Mouse (Mus musculus) kidney, postnatal 0 days (tissue): ENCODE measurements around the gene Zdhhc17. TPM values are rescaled to one million over a fixed set of nuclear protein-coding genes. Genes with fewer than 3 reads are reported as not detected.

ENCODE experiments used
- ATAC-seq: fragments of 200-750 bp; cut with Nextera tagmentation; replicated peaks from 2 replicates; pipeline ENCODE4 v1.8.0; 2017; ENCODE audit warnings: low read depth, moderate number of reproducible peaks, moderate TSS enrichment, moderate library complexity; ENCODE audit not compliant: low FRiP score
- DNase-seq: peaks from one replicate; pipeline ENCODE4 v3.0.0-alpha.2; 2016; ENCODE audit warnings: low spot score
- H3K27ac ChIP-seq: fragments of 300-500 bp; sonication (generic); 2 replicates; pipeline ENCODE4 v1.5.1; 2014; ENCODE audit warnings: mild to moderate bottlenecking
- H3K27me3 ChIP-seq: fragments of 300-500 bp; sonication (generic); 2 replicates; pipeline ENCODE4 v1.6.1; 2014; ENCODE audit warnings: low read length, mixed read lengths; ENCODE audit not compliant: insufficient read depth
- H3K36me3 ChIP-seq: fragments of 300-500 bp; sonication (generic); 2 replicates; pipeline ENCODE4 v1.6.1; 2014; ENCODE audit warnings: low read length, mixed read lengths; ENCODE audit not compliant: insufficient read depth
- H3K4me1 ChIP-seq: fragments of 300-500 bp; sonication (generic); replicated peaks from 2 replicates; pipeline ENCODE4 v1.6.1; 2014; ENCODE audit warnings: antibody characterized with exemption, low read length, mixed read lengths; ENCODE audit not compliant: insufficient read depth
- H3K4me2 ChIP-seq: fragments of 300-500 bp; sonication (generic); 2 replicates; pipeline ENCODE4 v1.6.1; 2014; ENCODE audit warnings: mild to moderate bottlenecking, low read length, moderate library complexity, mixed read lengths
- H3K4me3 ChIP-seq: fragments of 300-500 bp; sonication (generic); replicated peaks from 2 replicates; pipeline ENCODE4 v1.5.1; 2014; ENCODE audit warnings: low read depth, low read length
- H3K9ac ChIP-seq: fragments of 300-500 bp; sonication (generic); 2 replicates; pipeline ENCODE4 v1.6.1; 2014; ENCODE audit warnings: low read depth, low read length
- H3K9me3 ChIP-seq: fragments of 300-500 bp; sonication (generic); replicated peaks from 2 replicates; pipeline ENCODE4 v1.6.1; 2016; ENCODE audit warnings: low read length, inconsistent platforms, mixed read lengths
- CTCF ChIP-seq: IDR thresholded peaks from 2 replicates; pipeline ENCODE4 v1.5.1; 2016; ENCODE audit warnings: antibody characterized with exemption, low read depth, mild to moderate bottlenecking, moderate library complexity
- WGBS: fragments of 180-500 bp; shearing (Covaris S2); extraction: QIAGEN DNeasy Blood & Tissue Kit; methylation state at CpG from one replicate; pipeline ENCODE4 v1.1.7; 2014; 5-methylcytosine and 5-hydroxymethylcytosine counted together
- polyA plus RNA-seq: library from polyadenylated mRNA; unstranded; fragments of >200 nt; fragmentation: Nextera tagmentation; extraction: Ambion mirVana; gene quantifications from 2 replicates; pipeline ENCODE4 v1.2.1, GENCODE M21; 2015

The Zdhhc17 gene
- polyA plus RNA-seq, 1 experiment from 2014 or later = 18.1 TPM

DNA sequence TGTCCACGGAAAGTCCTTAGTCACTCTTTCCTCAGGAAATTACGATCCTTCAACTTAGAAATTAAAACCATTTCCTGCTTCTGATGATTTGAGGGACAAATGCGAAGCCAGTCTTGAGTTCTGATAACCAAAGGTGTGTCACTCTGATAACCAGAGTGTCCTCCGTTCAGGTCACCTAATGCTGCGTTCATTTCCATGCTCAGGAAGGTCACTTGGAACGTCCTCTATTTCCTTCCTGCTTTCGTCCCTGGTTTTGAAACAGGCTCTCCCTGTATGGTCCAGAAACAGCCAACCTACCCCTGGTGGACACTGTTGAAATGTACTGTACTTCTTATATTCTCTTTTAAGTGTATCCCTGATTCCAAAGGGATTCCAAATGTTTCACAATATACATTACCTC is 74.3 kb downstream of the Zdhhc17 start:
- no peaks in the 10 kb centered on the region for H3K9me3 ChIP-seq

DNA sequence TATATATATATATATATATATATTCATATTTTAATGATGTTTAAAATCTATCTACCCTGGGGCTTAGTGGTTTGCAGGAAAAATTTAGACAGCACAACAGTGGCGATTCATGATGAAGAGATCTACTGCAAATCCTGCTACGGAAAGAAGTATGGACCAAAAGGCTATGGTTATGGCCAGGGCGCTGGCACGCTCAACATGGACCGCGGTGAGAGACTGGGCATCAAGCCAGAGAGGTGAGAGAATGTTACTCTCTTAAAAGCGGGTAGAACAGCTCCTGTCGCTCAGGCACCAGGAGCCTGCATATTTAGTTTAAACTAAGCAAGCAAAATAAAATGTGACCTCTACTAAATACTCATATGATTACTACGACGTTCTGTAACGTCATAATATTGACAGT is 74.9 kb downstream of the Zdhhc17 start:
- TF ChIP-seq CTCF = no peak
- no peak overlapping the region for H3K9ac ChIP-seq
- 0 out of 2 replicates have a peak, but pooled peaks cover 13% of the 10 kb centered on the region for H3K36me3 ChIP-seq

More for the DNA sequence above, 74.3 kb downstream of the Zdhhc17 start:
- no peaks in the 10 kb centered on the region for H3K4me1 ChIP-seq
- no peaks in the 10 kb centered on the region for H3K27me3 ChIP-seq
- DNase-seq (peak; percentile 46), ATAC-seq (no peak)
- no peak overlapping the region for H3K27ac ChIP-seq
- no peak overlapping the region for H3K4me3 ChIP-seq
- WGBS = 51% methylated on average over 7 of the region's 7 CpGs
- H3K9ac ChIP-seq = no peak overlapping the region
- no peak overlapping the region for H3K4me2 ChIP-seq
- peak; percentile 48 for TF ChIP-seq CTCF
- 0 out of 2 replicates have a peak, but pooled peaks cover 13% of the 10 kb centered on the region for H3K36me3 ChIP-seq

DNA sequence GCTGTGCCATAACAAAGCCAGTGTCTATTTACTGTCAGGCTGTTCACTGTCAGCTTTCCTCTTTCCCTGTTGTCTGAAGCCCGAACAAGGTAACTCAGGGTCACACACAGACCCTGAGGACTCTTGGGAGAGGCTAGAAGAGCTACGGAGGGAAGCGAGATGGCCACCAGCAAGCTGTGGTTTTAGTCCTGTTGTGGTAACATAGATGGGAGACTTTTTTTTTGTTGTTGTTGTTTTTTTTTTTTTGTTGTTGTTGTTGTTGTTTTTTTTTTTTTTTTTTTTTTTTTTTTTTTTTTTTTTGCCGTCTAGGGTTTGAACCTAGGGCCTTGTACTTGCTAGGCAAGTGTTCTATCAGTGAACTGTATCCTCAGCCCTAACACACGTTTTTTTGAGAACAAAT is 76.4 kb downstream of the Zdhhc17 start:
- no peak overlapping the region for H3K9ac ChIP-seq
- WGBS = 79% methylated on average over 5 of the region's 5 CpGs
- 0 out of 2 replicates have a peak, but pooled peaks cover 9% of the 10 kb centered on the region for H3K36me3 ChIP-seq
- H3K9me3 ChIP-seq = no peaks in the 10 kb centered on the region
- DNase-seq = no peak
- no peak for TF ChIP-seq CTCF
- no peaks in the 10 kb centered on the region for H3K4me1 ChIP-seq
- no peak overlapping the region for H3K27ac ChIP-seq
- H3K27me3 ChIP-seq = no peaks in the 10 kb centered on the region
- no peak overlapping the region for H3K4me3 ChIP-seq
- no peak for ATAC-seq
- H3K4me2 ChIP-seq = no peak overlapping the region

More for the DNA sequence above, 74.9 kb downstream of the Zdhhc17 start:
- WGBS = 82% methylated on average over 11 of the region's 11 CpGs
- no peaks in the 10 kb centered on the region for H3K4me1 ChIP-seq
- no peaks in the 10 kb centered on the region for H3K27me3 ChIP-seq
- H3K27ac ChIP-seq = no peak overlapping the region
- H3K9me3 ChIP-seq = no peaks in the 10 kb centered on the region
- no peak overlapping the region for H3K4me3 ChIP-seq
- ATAC-seq = no peak
- DNase-seq = no peak
- H3K4me2 ChIP-seq = no peak overlapping the region

DNA sequence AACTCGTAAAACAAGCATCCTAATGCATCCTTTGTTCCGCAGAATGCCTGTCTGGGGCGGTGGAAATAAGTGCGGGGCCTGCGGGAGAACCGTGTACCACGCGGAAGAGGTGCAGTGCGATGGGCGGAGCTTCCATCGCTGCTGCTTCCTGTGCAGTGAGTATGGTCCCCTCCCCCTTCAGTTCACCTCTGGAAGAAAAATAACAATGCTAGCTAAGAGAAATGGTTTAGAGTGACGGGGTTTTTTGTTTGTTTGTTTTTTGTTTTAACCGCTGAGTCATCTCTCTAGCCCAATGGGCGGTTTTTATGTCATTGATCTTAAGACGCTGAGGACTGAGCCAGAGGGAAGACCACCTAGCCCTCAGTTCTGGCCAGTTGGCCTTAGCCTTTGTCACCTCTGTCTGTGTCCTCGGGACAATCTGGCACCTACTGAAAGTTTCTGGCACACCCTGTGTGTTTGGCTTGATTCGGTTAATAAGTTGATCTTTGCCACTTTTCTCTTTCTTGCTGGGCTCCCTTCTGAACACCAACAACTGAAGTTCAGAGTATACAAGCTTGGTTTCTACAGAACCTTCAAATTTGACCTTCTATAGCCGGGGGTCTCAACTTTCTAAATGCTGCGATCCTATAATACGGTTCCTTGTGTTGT is 77.9 kb downstream of the Zdhhc17 start:
- WGBS = 43% methylated on average over 20 of the region's 20 CpGs
- H3K4me3 ChIP-seq = 0 out of 2 replicates have a peak overlapping the region, but pooled peaks have one; percentile 2
- no peaks in the 10 kb centered on the region for H3K9me3 ChIP-seq
- ATAC-seq (no peak), DNase-seq (peak; percentile 67)
- no peaks in the 10 kb centered on the region for H3K4me1 ChIP-seq
- no peaks in the 10 kb centered on the region for H3K36me3 ChIP-seq
- no peaks in the 10 kb centered on the region for H3K27me3 ChIP-seq
- H3K27ac ChIP-seq = 0 out of 2 replicates have a peak overlapping the region, but pooled peaks have one; percentile 42
- peak overlapping the region; percentile 34 for H3K4me2 ChIP-seq
- no peak for TF ChIP-seq CTCF
- no peak overlapping the region for H3K9ac ChIP-seq

DNA sequence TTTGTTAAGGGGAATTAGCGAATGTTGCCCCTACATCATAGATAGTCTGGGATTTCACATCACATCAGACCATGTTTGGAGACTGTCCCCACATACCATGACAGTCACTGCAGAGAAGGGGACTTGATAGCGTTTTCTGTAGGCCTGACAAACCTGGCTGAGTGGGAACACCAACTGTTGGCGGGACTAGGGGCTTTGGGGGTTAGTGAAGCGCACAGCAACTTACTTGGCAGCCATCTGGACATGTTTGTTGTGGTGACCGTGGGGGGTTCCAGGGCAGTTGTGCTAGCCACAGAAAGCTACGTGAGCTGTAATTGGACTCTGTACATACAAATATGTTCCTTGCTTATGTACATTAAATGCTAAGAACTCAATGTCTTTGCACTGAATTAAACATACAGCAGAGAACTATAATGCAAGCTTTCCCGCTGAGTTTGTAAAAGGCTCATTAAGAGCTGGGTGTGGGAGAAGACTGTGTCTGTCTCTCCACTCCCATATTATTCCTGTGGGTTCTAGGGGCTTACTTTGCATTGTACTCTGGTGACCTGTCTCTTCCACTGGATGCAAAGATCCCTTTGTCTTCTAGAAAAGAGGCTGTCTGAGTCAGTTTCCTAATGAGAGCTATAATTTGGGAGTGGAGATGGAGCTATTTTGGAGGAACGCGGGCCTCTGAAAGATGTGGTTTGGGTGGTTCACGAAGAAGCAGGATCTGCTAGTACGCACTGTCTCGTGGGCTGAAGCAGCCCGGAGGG is 78.6 kb downstream of the Zdhhc17 start:
- peak; percentile 22 for DNase-seq
- 57% methylated on average over 13 of the region's 13 CpGs for WGBS
- TF ChIP-seq CTCF = no peak
- H3K9me3 ChIP-seq = no peaks in the 10 kb centered on the region
- H3K36me3 ChIP-seq = no peaks in the 10 kb centered on the region
- H3K4me3 ChIP-seq = 0 out of 2 replicates have a peak overlapping the region, but pooled peaks have one; percentile 2
- no peak overlapping the region for H3K9ac ChIP-seq
- peak overlapping the region; percentile 42; the same call in 1 of the 2 replicates for H3K27ac ChIP-seq
- peak overlapping the region; percentile 34 for H3K4me2 ChIP-seq
- no peaks in the 10 kb centered on the region for H3K27me3 ChIP-seq
- ATAC-seq = no peak
- H3K4me1 ChIP-seq = no peaks in the 10 kb centered on the region

DNA sequence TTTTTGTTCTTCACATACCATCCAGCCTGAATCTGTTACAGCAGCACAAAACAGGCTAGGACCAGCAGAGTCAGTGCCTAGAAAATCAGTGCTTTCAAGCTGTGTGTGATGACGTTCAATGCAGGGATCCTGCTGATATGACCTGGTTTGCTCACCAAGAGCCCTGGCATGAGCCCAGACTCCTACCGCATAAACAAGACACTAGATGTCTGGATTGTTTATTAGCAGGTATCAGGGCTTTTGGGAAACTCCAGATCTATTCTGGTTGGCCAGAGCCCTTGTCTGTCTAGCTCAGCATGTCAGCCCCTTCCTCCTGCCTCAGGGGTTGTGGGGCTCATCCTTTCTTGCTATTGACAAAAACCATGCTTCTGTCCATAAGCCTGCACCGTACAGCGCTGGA is 80.2 kb downstream of the Zdhhc17 start:
- H3K9me3 ChIP-seq = no peaks in the 10 kb centered on the region
- H3K27me3 ChIP-seq = no peaks in the 10 kb centered on the region
- DNase-seq (no peak), ATAC-seq (no peak)
- no peak overlapping the region for H3K4me3 ChIP-seq
- no peaks in the 10 kb centered on the region for H3K36me3 ChIP-seq
- no peak for TF ChIP-seq CTCF
- no peak overlapping the region for H3K9ac ChIP-seq
- 66% methylated on average over 4 of the region's 4 CpGs for WGBS
- no peaks in the 10 kb centered on the region for H3K4me1 ChIP-seq
- H3K27ac ChIP-seq = no peak overlapping the region
- no peak overlapping the region for H3K4me2 ChIP-seq
